In genomic region chr8:26922178-26922540, GRCm38 (mm10) we compare ENCODE assay signal across 19 mouse cellular contexts. TPM values are rescaled to one million over a fixed set of nuclear protein-coding genes. Genes with fewer than 3 reads are reported as not detected.
A peak's percentile ranks its signal among the peaks of the same experiment; 100 is the strongest.
DNase-seq lines count a peak whose midpoint lies in the region; TF ChIP-seq lines count a peak whose summit lies in the region.
"Had no signal": no experiment of that assay in that cellular context is flagged by ENCODE, and none has a peak within 500 bp of the region (broad histone marks: within the 10 kb centered on the region; RNA-seq: fewer than 3 reads in every experiment).

No protein-coding gene starts in this region.

- H3K36me3 ChIP-seq in heart, embryonic 10.5 days = no peaks in the 10 kb centered on the region
- H3K36me3 ChIP-seq in myocyte (ENCODE audit: control insufficient read depth, insufficient read depth) = no peaks in the 10 kb centered on the region
- H3K36me3 ChIP-seq: G1E had no signal

- 85% methylated on average over 5 of the region's 5 CpGs for WGBS in heart, embryonic 10.5 days

- DNase-seq in heart, adult 11 months = peak; percentile 57
- no peak for DNase-seq in heart, postnatal 25 days (ENCODE audit: low spot score)
- peak; percentile 64 for DNase-seq in heart, embryonic 10.5 days (ENCODE audit: low spot score)
- no peak for DNase-seq in heart, postnatal 10 days
- DNase-seq in left cerebral cortex, adult 2 months (ENCODE audit: extremely low spot score in 1 of 2, low spot score in 2 of 2) = no peak
- DNase-seq: adrenal gland, adult 2 months; adrenal gland, adult 8-10 months; adrenal gland, postnatal 10 days; adrenal gland, postnatal 14 days; adrenal gland, postnatal 25 days; adrenal gland, postnatal 36 days; B cell, adult 2 months; cerebellum, adult 11 months; cerebellum, adult 11-12 months; cerebellum, adult 18-20 months had no signal

- no peaks in the 10 kb centered on the region for H3K9me3 ChIP-seq in heart, embryonic 10.5 days
- H3K9me3 ChIP-seq: G1E had no signal

- TF ChIP-seq CTCF in left cerebral cortex, adult 2 months (IDR thresholded peaks at IDR 0.05) = no peak

- H3K4me2 ChIP-seq in myocyte (ENCODE audit: low read depth) = peak overlapping the region; percentile 15

- no peak for TF ChIP-seq POLR2A in myocyte (IDR thresholded peaks at IDR 0.05; ENCODE audit: insufficient read length, low read depth)

- no peak overlapping the region for H3K4me3 ChIP-seq in heart, embryonic 10.5 days
- no peak overlapping the region for H3K4me3 ChIP-seq in myocyte
- H3K4me3 ChIP-seq in left cerebral cortex, adult 2 months = no peak overlapping the region

- intact Hi-C loops in heart, postnatal 25 days (cut with DNase I) = no loop called here
- intact Hi-C loops in heart, postnatal 10 days (cut with DNase I) = no loop called here
- intact Hi-C loops in left cerebral cortex, adult 2 months (cut with DNase I) = no loop called here

- H3ac ChIP-seq in myocyte (ENCODE audit: control insufficient read depth, insufficient read length) = no peak overlapping the region

- H3K4me1 ChIP-seq in heart, embryonic 10.5 days = peaks cover 11% of the 10 kb centered on the region

- no peaks in the 10 kb centered on the region for H3K79me2 ChIP-seq in myocyte (ENCODE audit: control insufficient read depth, insufficient read depth)

- no peak overlapping the region for H3K27ac ChIP-seq in heart, embryonic 10.5 days
- no peak overlapping the region for H3K27ac ChIP-seq in left cerebral cortex, adult 2 months

- H3K27me3 ChIP-seq in heart, embryonic 10.5 days (ENCODE audit: insufficient read depth, poor library complexity, severe bottlenecking) = peaks cover 5% of the 10 kb centered on the region; the same call in 1 of the 2 replicates
- H3K27me3 ChIP-seq in myocyte (ENCODE audit: control insufficient read depth, insufficient read depth, insufficient read length) = no peaks in the 10 kb centered on the region
- H3K27me3 ChIP-seq: CH12.LX, Patski had no signal

TF ChIP-seq in myocyte, 11 proteins besides CTCF, POLR2A, EP300 and RAD21:
- no peak for TF ChIP-seq USF1 (IDR thresholded peaks at IDR 0.05; ENCODE audit: low read depth)
- no peak for TF ChIP-seq E2F4 (IDR thresholded peaks at IDR 0.05; ENCODE audit: insufficient read depth)
- TF ChIP-seq SRF (IDR thresholded peaks at IDR 0.05; ENCODE audit: control insufficient read depth, insufficient read length, low read depth) = no peak
- TF ChIP-seq TCF12 (IDR thresholded peaks at IDR 0.05; ENCODE audit: insufficient read depth, poor library complexity, severe bottlenecking) = no peak
- no peak for TF ChIP-seq TCF3 (IDR thresholded peaks at IDR 0.05; ENCODE audit: insufficient read length, low read depth)
- no peak for TF ChIP-seq CEBPB (IDR thresholded peaks at IDR 0.05; ENCODE audit: insufficient read depth, poor library complexity, severe bottlenecking)
- no peak for TF ChIP-seq MYOG (IDR thresholded peaks at IDR 0.05; ENCODE audit: control insufficient read depth in 1 of 3, insufficient read depth in 1 of 3, insufficient read length in 2 of 3, low read depth in 2 of 3)
- no peak for TF ChIP-seq POLR2AphosphoS2 (IDR thresholded peaks at IDR 0.05; ENCODE audit: insufficient read length, low read depth)
- TF ChIP-seq REST (IDR thresholded peaks at IDR 0.05; ENCODE audit: insufficient read depth, insufficient read length) = no peak
- TF ChIP-seq MAX (IDR thresholded peaks at IDR 0.05; ENCODE audit: low read depth) = no peak
- no peak for TF ChIP-seq MYOD1 (IDR thresholded peaks at IDR 0.05; ENCODE audit: control insufficient read depth in 1 of 3, insufficient read length in 2 of 3, low read depth in 2 of 3)
TF ChIP-seq in myocyte: peak in this region for 0.

RNA-seq across cellular contexts. Expression of gene Zfp703, which starts 55.0 kb away (rescaled TPM):
- total RNA-seq in heart, postnatal 25 days (2021) = 10 to 100 TPM; 15.1 to 16.2 TPM
- 6.1 and 10.9 TPM in 2 replicates for polyA plus RNA-seq in heart, embryonic 10.5 days (2016; fragmentation: Nextera tagmentation; extraction: Ambion mirVana)
- 10 to 100 TPM; 16.3 to 17.1 TPM for total RNA-seq in heart, postnatal 10 days (2021)
- 42.8 TPM for polyA plus RNA-seq in myocyte (2012; fragmentation: generic; extraction: Trizol)
- 10 to 100 TPM; 45.2 to 48.2 TPM for total RNA-seq in left cerebral cortex, adult 2 months (2021)

Comparison
In these comparisons a context has a peak if more than half of its experiments do, and no peak if none do; other contexts are left out.
1. DNase-seq: peak in heart, adult 11 months (single experiment) and heart, embryonic 10.5 days (single experiment); none in heart, postnatal 25 days (single experiment), heart, postnatal 10 days (0 of 2) and left cerebral cortex, adult 2 months (0 of 2).